Mouse (Mus musculus): Measurements from ENCODE around the gene Arntl.

Gene Arntl

GRCm38 (mm10) chr7:113285405-113285804, 78.1 kb downstream of the Arntl start:
- in situ Hi-C loops (cut with MboI, MseI), result loop anchor here (10.0 kb wide), 1 partner anchor 1241 kb away; no protein-coding TSS in a partner anchor

GRCm38 (mm10) chr7:113289211-113289610, 81.9 kb downstream of the Arntl start:
- in situ Hi-C loops (cut with MboI, MseI), result loop anchor here (10.0 kb wide), 1 partner anchor 1244 kb away; no protein-coding TSS in a partner anchor

DNA sequence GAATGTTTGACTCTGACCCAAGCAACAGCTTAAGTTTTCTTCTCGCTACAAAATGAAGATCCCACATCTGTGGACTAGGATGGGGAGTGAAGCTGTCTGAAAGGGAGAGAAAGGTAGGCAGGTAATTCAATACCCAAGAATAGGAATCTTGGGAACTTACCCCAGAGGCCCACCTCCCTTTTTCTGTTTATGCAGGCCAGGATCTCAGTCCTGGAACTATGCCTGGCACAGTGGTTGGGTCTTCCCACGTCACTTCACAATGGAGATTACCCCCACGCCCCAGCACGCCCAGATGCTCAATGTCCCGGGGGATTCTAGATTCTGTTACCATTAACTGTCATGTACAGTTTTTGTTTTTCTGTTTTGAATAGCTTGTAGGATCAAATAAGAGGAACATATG, 84.5 kb downstream of the Arntl start:
- in situ Hi-C loops (cut with MboI, MseI), result loop anchor here (10.0 kb wide), 1 partner anchor 1183 kb away; no protein-coding TSS in a partner anchor

- in situ Hi-C loops (cut with MboI, MseI), result loop anchor here (10.0 kb wide), 1 partner anchor 1183 kb away; no protein-coding TSS in a partner anchor
These were observed 84.9 kb downstream of the Arntl start for GRCm38 (mm10) chr7:113292193-113292592.

- in situ Hi-C loops (cut with MboI, MseI), result loop anchor here (10.0 kb wide), 1 partner anchor 1180 kb away; no protein-coding TSS in a partner anchor
These were observed 87.3 kb downstream of the Arntl start for GRCm38 (mm10) chr7:113294598-113294997.

DNA sequence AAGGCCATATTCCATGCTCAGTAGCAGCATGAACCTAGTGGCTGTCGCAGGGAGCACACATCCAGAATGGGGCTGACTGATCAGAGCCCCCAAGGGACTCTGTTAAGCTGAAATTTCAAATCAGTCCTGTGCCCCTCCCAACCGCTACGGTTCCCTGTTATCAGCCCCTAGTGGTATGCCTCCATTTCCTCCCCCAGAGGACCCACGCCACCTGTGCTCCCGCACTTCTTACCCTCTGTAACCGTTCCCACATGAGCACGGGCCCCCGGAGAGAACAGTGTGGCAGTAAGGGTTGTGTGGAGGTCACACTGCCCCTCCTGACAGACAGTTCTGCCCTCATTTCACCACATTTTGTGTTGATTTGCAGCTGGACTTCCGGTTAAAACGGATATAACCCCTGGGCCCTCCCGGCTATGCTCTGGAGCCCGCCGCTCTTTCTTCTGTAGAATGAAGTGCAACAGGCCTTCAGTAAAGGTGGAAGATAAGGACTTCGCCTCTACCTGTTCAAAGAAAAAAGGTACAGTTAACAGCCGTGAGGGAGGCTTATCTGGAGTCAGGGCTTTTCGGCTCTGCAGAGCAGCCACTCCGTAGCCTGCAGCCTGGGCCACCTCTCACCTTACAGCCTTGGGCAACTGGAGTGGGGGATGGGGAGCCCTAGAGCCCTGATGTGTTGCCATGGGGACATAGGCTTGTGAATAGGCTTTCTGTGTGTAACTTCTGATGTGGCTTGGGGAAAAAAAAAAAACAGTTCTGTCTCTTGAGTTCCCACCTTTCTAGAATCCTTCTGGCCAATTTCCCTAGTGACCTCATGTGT, 88.0 kb downstream of the Arntl start:
- in situ Hi-C loops (cut with MboI, MseI), result loop anchor here (10.0 kb wide), 1 partner anchor 1180 kb away; no protein-coding TSS in a partner anchor

DNA sequence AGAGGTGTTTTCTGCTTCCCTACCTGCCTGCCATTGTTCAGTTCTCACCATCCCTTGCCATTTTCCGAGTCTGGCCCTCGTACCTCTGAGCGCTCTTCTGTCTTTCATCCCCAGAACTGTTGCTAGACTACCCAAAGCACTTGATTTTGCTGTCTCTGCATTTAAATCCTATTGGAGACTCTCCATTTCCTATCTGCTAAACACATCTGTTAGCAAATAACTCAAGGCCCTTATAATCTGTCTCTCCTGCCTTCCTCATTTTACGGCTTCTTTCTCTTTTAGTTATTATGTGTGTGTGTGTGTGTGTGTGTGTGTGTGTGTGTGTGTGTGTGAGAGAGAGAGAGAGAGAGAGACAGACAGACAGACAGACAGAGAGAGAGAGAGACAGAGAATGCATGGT, 90.5 kb downstream of the Arntl start:
- in situ Hi-C loops (cut with MboI, MseI), result loop anchor here (10.0 kb wide), 1 partner anchor 1177 kb away; no protein-coding TSS in a partner anchor

DNA sequence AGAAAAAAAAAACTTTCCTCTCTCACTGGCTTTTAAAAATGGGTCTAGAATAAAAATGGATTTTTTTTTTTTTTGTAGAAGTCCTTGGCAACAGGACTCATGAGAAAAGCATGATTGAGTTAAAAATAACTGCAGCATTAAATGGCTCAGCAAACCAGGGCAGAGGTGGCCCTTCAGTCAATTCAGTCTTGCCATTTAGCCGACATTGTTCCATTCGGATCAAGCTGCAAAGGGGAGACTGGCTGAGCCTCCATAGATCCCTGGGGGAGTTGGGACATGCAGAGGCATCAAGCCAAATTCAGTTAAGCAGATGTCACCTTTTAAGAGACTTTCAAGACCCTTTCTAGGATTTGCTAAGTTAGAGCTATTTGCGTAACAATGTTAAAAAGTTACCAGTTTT, 102.9 kb downstream of the Arntl start:
- in situ Hi-C loops (cut with MboI, MseI), result loop anchor here (25.0 kb wide), 1 partner anchor 373 kb away; no protein-coding TSS in a partner anchor

DNA sequence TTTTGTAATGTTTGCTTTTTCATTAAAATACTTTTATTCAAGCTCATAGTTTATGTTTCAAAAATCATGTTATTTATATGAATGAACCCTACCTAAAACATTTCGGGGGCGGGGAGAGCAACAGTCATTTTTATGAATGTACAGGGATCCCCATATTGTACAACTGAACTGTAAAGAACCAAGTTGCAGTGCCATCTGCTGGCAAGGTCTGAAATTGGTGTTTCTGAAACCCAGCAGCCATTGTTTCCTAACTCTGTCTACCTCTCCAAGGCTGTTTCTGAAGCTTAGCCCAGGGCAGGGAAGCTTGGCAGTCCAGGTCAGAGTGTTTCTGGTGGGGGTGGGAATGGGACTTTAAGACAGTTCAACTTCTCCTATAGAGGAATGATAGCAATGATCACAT, 104.5 kb downstream of the Arntl start:
- in situ Hi-C loops (cut with MboI, MseI), result loop anchor here (25.0 kb wide), 1 partner anchor 374 kb away; no protein-coding TSS in a partner anchor

DNA sequence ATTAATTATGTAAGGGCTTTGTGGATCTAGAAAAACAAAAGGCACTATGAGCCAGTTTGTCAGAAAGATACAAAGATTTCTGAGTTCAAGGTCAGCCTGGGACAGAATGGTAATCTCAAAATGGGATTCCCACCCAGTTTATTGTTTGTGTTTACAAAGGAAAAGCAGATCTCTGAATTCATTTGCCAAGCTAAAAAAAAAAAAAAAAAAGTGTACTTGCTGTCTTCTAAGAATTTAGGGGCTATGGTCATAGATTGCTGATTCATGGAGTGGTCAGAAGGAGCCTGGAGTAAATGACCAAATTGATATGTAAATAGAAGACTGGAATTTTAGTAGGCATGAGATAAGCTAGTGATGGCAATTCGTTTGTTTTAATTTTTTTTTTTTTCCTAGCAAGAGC, 112.9 kb downstream of the Arntl start:
- in situ Hi-C loops (cut with MboI, MseI), result loop anchor here (25.0 kb wide), 1 partner anchor 383 kb away; no protein-coding TSS in a partner anchor

DNA sequence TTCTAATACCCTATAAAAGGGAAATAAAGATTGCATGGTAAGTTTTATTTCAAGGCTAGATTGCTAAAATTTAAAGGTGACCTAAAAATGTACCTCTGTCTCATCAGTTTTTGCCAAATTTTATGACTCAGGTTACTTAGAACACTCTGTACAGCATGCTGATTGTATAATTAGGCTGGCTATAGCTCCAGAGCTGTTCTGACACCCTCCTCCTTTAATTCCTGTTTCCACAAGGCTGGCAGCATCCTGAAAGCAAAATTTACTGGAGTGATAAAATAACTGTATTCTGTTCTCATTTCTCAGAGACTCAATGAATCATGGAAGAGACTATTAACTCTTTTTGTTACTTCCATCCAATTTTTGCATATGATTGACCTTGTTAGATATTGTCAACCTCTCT, 126.8 kb downstream of the Arntl start:
- in situ Hi-C loops (cut with MboI, MseI), result no loop called here

DNA sequence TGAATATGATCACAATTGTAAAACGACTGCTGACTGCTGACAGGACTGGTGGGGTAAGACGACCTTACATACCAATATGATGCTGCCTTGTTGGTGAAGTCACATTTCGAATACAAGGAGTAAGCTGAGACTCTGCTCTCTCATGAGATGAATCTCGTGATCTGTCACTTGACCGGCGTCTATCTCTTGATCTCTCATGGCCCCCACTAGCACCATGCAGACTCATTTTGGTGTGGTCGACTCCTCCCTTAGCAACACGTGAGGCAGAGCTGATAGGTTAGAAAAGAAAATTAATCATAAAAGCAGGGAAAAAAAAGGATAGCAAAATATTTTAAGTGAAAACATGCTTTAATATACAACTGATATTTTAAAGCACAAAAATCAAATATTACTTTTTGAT, 128.0 kb downstream of the Arntl start:
- in situ Hi-C loops (cut with MboI, MseI), result no loop called here

GRCm38 (mm10) chr7:113347271-113347670, 140.0 kb downstream of the Arntl start:
- in situ Hi-C loops (cut with MboI, MseI), result no loop called here

- in situ Hi-C loops (cut with MboI, MseI), result no loop called here
These were observed 140.4 kb downstream of the Arntl start for GRCm38 (mm10) chr7:113347694-113348093.

DNA sequence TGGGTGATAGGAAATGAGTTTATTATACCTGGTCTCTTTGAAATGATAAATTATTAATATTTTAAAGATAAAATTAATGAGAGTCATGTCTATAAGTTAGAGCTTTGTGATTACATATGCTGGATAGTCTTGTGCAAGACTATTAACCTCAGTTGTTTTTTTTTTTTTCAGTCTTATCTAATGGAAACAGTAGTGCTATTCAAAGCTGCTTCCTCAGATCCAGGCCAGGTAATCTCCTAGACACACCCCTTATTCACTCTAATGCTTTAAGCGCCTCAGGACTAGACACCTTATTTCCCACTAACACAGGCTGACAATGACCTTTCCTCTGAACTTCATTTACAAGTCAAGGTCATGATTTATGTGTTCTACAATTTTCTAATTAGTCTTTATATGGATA, 141.8 kb downstream of the Arntl start:
- in situ Hi-C loops (cut with MboI, MseI), result no loop called here

Data from T-helper 2 cell (primary cell).